Mouse (Mus musculus): Measurements from ENCODE around the gene Lsm5.

DNA sequence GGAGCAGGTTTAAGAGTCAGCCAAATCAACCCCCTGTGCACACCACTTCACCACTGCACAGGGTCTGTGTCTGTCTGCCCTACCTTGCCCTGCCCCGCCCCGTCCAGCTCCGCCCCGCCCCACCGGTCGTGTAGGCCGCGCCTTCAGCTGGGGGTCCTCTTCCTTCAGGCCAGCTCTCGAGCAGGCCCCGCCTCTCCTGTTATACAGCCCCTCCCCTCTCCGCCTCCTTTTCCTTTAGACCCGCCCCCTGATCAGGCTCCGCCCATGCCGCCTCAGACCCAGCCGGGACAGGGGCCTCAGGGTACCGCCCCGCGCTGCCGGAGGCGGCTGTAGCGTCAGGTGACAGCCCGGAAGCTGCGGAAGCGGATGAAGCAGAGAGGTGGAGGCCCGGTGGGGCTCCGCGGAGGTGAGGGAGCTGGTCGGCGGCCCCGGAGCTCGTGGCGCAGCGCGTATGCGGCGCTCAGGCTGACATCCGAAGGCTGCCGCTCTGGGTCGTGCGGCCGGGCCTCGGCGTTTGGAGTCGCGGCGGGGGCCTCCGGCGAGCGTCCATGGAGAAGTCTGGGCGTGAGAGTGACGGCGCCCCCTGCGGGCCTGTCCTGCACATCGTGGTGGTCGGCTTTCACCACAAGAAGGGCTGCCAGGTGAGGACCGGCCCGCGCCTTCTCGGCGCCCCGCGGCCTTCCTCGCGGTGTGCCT lies 10.2 kb upstream of the Lsm5 start, which contains the start of gene Avl9:
- TF ChIP-seq CTCF (IDR thresholded peaks at IDR 0.05; ENCODE audit: borderline replicate concordance, control insufficient read depth, extremely low read depth, insufficient read depth, low read length, poor library complexity) = peak; percentile 91
- TF ChIP-seq POLR2A (IDR thresholded peaks at IDR 0.05; ENCODE audit: control insufficient read depth, extremely low read depth, insufficient read depth, low read length, poor library complexity) = peak; percentile 83

Data from thymus, adult 2 months (tissue).